Mouse (Mus musculus) neural tube, embryonic 11.5 days (tissue): ENCODE data around the gene Jph3. TPM values are rescaled to one million over a fixed set of nuclear protein-coding genes. Genes with fewer than 3 reads are reported as not detected.

Source experiments
- ATAC-seq: fragments of 200-750 bp; cut with Nextera tagmentation; 2 replicates; pipeline ENCODE4 v1.8.0; 2017; ENCODE audit warnings: moderate number of reproducible peaks, mild to moderate bottlenecking, moderate TSS enrichment, moderate library complexity; ENCODE audit not compliant: insufficient read depth, low FRiP score, low TSS enrichment
- DNase-seq: peaks from one replicate; pipeline ENCODE4 v3.0.0-alpha.2; 2015; ENCODE audit warnings: low spot score
- H3K27ac ChIP-seq: fragments of 300-500 bp; sonication (generic); 2 replicates; pipeline ENCODE4 v1.5.1; 2014; ENCODE audit warnings: low read depth, mild to moderate bottlenecking, low read length
- H3K27me3 ChIP-seq: fragments of 300-500 bp; sonication (generic); 2 replicates; pipeline ENCODE4 v1.6.1; 2014; ENCODE audit warnings: mild to moderate bottlenecking, low read length, mixed read lengths; ENCODE audit not compliant: control insufficient read depth, insufficient read depth
- H3K36me3 ChIP-seq: fragments of 300-500 bp; sonication (generic); 2 replicates; pipeline ENCODE4 v1.6.1; 2014; ENCODE audit warnings: mild to moderate bottlenecking, low read length, moderate library complexity, mixed read lengths; ENCODE audit not compliant: control insufficient read depth, insufficient read depth
- H3K4me1 ChIP-seq: fragments of 300-500 bp; sonication (generic); 2 replicates; pipeline ENCODE4 v1.6.1; 2014; ENCODE audit warnings: low read length, mixed read lengths; ENCODE audit not compliant: control insufficient read depth, insufficient read depth
- H3K4me2 ChIP-seq: fragments of 300-500 bp; sonication (generic); 2 replicates; pipeline ENCODE4 v1.6.1; 2014; ENCODE audit warnings: low read depth, mild to moderate bottlenecking, moderate library complexity
- H3K4me3 ChIP-seq: fragments of 300-500 bp; sonication (generic); 2 replicates; pipeline ENCODE4 v1.5.1; 2014; ENCODE audit warnings: low read depth, low read length
- H3K9ac ChIP-seq: fragments of 300-500 bp; sonication (generic); 2 replicates; pipeline ENCODE4 v1.6.1; 2014; ENCODE audit warnings: mild to moderate bottlenecking, low read length
- H3K9me3 ChIP-seq: fragments of 300-500 bp; sonication (generic); 2 replicates; pipeline ENCODE4 v1.6.1; 2016; ENCODE audit warnings: low read length; ENCODE audit not compliant: control insufficient read depth
- WGBS: fragments of 180-500 bp; shearing (Covaris S2); extraction: QIAGEN DNeasy Blood & Tissue Kit; methylation state at CpG from one replicate; pipeline ENCODE4 v1.1.7; 2014; 5-methylcytosine and 5-hydroxymethylcytosine counted together
- polyA plus RNA-seq: library from polyadenylated mRNA; unstranded; fragments of >200 nt; fragmentation: Nextera tagmentation; extraction: Ambion mirVana; gene quantifications from 2 replicates; pipeline ENCODE4 v1.2.1, GENCODE M21; 2014

The Jph3 gene
- polyA plus RNA-seq, 1 experiment from 2014 or later, result 16.9 TPM

GRCm38 (mm10) chr8:121773876-121774275, 44.5 kb downstream of the Jph3 start:
- WGBS, result 89% methylated on average over 12 of the region's 12 CpGs
- no peak overlapping the region for H3K4me2 ChIP-seq
- no peaks in the 10 kb centered on the region for H3K36me3 ChIP-seq
- H3K27ac ChIP-seq, result no peak overlapping the region
- DNase-seq, result no peak
- H3K4me1 ChIP-seq, result peaks cover 9% of the 10 kb centered on the region
- ATAC-seq, result no peak
- H3K27me3 ChIP-seq, result no peaks in the 10 kb centered on the region
- no peaks in the 10 kb centered on the region for H3K9me3 ChIP-seq
- H3K4me3 ChIP-seq, result no peak overlapping the region
- no peak overlapping the region for H3K9ac ChIP-seq

DNA sequence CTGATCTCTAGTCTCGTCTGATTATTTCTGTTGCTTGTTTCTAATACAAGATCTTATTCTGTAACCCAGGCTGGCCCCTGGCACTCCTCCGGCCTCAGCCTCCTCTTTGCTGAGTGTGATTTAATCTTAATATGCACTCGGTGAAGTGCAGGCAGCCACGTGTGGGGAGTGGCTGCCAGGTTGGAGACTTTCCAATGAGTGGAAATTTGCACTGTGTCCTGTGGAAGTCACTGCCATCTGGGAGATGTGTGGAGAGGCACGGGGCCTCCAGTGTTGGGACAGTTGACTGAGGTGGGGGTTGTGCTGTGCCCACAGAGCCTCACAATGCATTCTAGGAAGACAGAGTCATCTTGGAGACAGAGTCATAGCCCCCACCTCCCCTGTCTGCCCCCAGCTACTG, 53.1 kb downstream of the Jph3 start:
- WGBS, result 78% methylated on average over 5 of the region's 5 CpGs

DNA sequence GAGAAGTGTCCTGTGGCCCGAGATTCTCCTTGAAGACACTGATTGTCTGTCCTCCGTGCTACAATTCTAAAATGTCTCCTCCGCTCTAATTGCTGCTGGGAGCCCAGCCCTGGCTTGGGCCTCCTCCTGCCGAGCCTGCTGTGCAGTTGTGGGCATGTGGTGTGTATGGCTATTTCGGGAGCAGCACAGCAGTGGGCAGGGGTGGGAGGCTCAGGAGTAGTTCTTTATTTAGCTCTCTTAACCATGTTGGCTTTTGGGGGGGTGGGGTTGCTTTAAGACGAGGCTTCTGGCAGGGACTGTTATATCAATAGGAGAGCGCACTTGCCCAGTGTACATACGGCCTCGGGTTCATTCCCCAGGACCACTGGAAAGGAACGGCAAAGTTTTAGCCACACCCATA, 57.1 kb downstream of the Jph3 start:
- Histone ChIP-seq H3K27me3 (no peaks in the 10 kb centered on the region), H3K4me1 (no peaks in the 10 kb centered on the region), H3K9ac (no peak overlapping the region), H3K4me2 (no peak overlapping the region), H3K4me3 (no peak overlapping the region), H3K27ac (no peak overlapping the region), H3K9me3 (no peaks in the 10 kb centered on the region), H3K36me3 (no peaks in the 10 kb centered on the region)
- ATAC-seq (no peak), DNase-seq (no peak)
- WGBS, result 63% methylated on average over 10 of the region's 10 CpGs

More for the DNA sequence above, 53.1 kb downstream of the Jph3 start:
- Histone ChIP-seq H3K27ac (no peak overlapping the region), H3K4me3 (no peak overlapping the region), H3K9me3 (no peaks in the 10 kb centered on the region), H3K4me2 (no peak overlapping the region), H3K27me3 (no peaks in the 10 kb centered on the region), H3K9ac (no peak overlapping the region), H3K36me3 (no peaks in the 10 kb centered on the region), H3K4me1 (no peaks in the 10 kb centered on the region)
- ATAC-seq (no peak), DNase-seq (no peak)

GRCm38 (mm10) chr8:121788786-121789185, 59.4 kb downstream of the Jph3 start:
- no peak for ATAC-seq
- H3K9ac ChIP-seq, result no peak overlapping the region
- no peaks in the 10 kb centered on the region for H3K9me3 ChIP-seq
- H3K36me3 ChIP-seq, result 0 out of 2 replicates have a peak, but pooled peaks cover 2% of the 10 kb centered on the region
- H3K4me3 ChIP-seq, result no peak overlapping the region
- H3K27ac ChIP-seq, result no peak overlapping the region
- H3K4me1 ChIP-seq, result no peaks in the 10 kb centered on the region
- no peak overlapping the region for H3K4me2 ChIP-seq
- 85% methylated on average over 8 of the region's 8 CpGs for WGBS
- no peak for DNase-seq
- H3K27me3 ChIP-seq, result no peaks in the 10 kb centered on the region

- no peak overlapping the region for H3K9ac ChIP-seq
- no peaks in the 10 kb centered on the region for H3K9me3 ChIP-seq
- no peak overlapping the region for H3K4me3 ChIP-seq
- no peak overlapping the region for H3K27ac ChIP-seq
- DNase-seq, result no peak
- H3K36me3 ChIP-seq, result peaks cover 4% of the 10 kb centered on the region
- 89% methylated on average over 7 of the region's 7 CpGs for WGBS
- no peak overlapping the region for H3K4me2 ChIP-seq
- no peaks in the 10 kb centered on the region for H3K27me3 ChIP-seq
- H3K4me1 ChIP-seq, result no peaks in the 10 kb centered on the region
- ATAC-seq, result no peak
Measured at GRCm38 (mm10) chr8:121792159-121792558, 62.7 kb downstream of the Jph3 start.

GRCm38 (mm10) chr8:121792627-121793026, 63.2 kb downstream of the Jph3 start:
- no peak for DNase-seq

DNA sequence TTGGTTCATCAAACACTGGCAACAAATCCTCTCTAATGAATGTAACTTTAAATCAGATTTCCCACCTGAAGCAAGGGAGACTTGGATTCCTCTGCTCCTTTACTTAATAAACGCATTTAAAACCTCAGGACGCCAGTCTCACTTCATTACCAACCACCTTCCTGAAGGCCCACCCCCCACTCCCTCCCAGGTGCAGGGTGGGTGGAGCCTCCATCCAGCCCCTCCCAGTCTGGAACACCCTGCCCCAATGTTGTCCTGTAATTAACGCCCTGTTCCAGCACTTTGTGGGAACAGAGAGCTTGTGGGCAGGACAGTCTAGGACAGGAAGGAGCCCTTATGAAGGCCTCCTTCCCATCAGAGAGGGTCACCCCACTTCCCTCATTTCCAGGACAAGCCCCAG, 64.7 kb downstream of the Jph3 start:
- no peak overlapping the region for H3K9ac ChIP-seq
- DNase-seq (no peak), ATAC-seq (no peak)
- H3K36me3 ChIP-seq, result peaks cover 6% of the 10 kb centered on the region
- WGBS, result 54% methylated on average over 3 of the region's 3 CpGs
- no peak overlapping the region for H3K4me3 ChIP-seq
- H3K27ac ChIP-seq, result no peak overlapping the region
- H3K27me3 ChIP-seq, result no peaks in the 10 kb centered on the region
- no peaks in the 10 kb centered on the region for H3K4me1 ChIP-seq
- no peaks in the 10 kb centered on the region for H3K9me3 ChIP-seq
- H3K4me2 ChIP-seq, result no peak overlapping the region

More at GRCm38 (mm10) chr8:121792627-121793026, 63.2 kb downstream of the Jph3 start:
- WGBS, result 88% methylated on average over 4 of the region's 4 CpGs
- peaks cover 6% of the 10 kb centered on the region for H3K36me3 ChIP-seq
- no peak for ATAC-seq
- H3K9ac ChIP-seq, result no peak overlapping the region
- H3K4me1 ChIP-seq, result no peaks in the 10 kb centered on the region
- H3K9me3 ChIP-seq, result no peaks in the 10 kb centered on the region
- H3K27me3 ChIP-seq, result no peaks in the 10 kb centered on the region
- no peak overlapping the region for H3K4me3 ChIP-seq
- no peak overlapping the region for H3K27ac ChIP-seq
- no peak overlapping the region for H3K4me2 ChIP-seq

DNA sequence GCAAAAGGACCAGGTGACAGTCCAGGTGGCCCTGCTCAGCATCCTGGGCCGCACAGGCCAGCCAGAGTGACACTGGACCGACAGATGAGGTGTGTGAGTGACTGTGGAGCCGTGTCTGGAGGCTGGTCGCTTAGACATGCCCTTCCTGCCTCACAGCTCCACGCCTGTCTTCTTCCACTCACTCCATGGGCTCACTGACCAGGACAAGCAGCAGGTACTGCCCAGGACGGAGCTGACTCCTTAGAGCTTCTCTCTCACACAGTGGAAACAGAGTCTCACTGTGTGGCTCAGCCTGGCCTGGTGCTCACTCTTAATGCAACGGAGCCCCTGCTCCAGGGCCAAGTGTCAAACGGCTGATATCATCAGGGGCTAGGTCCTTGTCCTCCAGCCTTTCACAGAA, 66.0 kb downstream of the Jph3 start:
- Histone ChIP-seq H3K4me2 (no peak overlapping the region), H3K27me3 (no peaks in the 10 kb centered on the region), H3K4me1 (no peaks in the 10 kb centered on the region), H3K36me3 (peaks cover 6% of the 10 kb centered on the region), H3K9ac (no peak overlapping the region), H3K27ac (no peak overlapping the region), H3K9me3 (no peaks in the 10 kb centered on the region), H3K4me3 (no peak overlapping the region)
- no peak for ATAC-seq
- WGBS, result 89% methylated on average over 8 of the region's 8 CpGs
- DNase-seq, result no peak

- DNase-seq (no peak), ATAC-seq (no peak)
- 92% methylated on average over 11 of the region's 11 CpGs for WGBS
- Histone ChIP-seq H3K36me3 (peaks cover 6% of the 10 kb centered on the region), H3K4me2 (no peak overlapping the region), H3K9ac (no peak overlapping the region), H3K27me3 (no peaks in the 10 kb centered on the region), H3K4me1 (no peaks in the 10 kb centered on the region), H3K4me3 (no peak overlapping the region), H3K27ac (no peak overlapping the region), H3K9me3 (no peaks in the 10 kb centered on the region)
Measured at GRCm38 (mm10) chr8:121796406-121796805, 67.0 kb downstream of the Jph3 start.
